Mouse (Mus musculus): ENCODE results near the gene Mfsd4b2. TPM values are rescaled to one million over a fixed set of nuclear protein-coding genes. Genes with fewer than 3 reads are reported as not detected.
"Not testable (repeated sequence)": the region's sequence is repeated elsewhere in the genome, so short reads cannot be mapped to it uniquely, and the experiment has no call there.

Gene Mfsd4b2
- under 1 TPM; 0.35 to 0.38 TPM for total RNA-seq (2021)
- long read RNA-seq, experiment 1, result 0 reads
- long read RNA-seq, experiment 2, result 0 reads

DNA sequence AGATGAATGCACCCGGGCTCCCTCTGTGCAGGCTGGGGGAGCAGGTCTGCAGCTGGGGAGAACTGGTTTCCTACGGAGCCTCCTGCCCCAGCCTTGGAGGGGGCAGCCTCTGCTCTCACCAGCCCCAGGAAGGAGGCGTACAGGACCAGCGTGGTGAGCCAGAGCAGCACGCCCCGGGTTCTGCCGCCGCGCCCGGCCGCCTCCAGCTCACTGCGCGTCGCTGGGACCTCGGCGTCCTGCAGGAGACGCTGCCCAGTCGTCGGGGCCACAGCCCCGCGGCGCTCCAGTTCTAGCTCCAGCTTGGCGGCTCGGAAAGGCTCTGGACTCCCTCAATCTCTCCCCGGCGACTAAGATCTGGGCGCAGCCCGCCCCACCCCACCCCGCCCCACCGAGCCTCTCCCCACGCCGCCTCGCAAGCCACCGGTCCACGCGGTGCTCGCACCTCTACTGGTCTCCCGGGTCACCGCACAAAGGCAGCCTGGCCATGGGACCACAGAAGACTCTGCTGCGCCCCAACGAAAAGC lies at the start of gene Mfsd4b2:
Mfsd4b2 (minus strand) TSS at position 308 of the 524 bp plus-strand sequence.
- intact Hi-C loops (cut with DNase I), result loop anchor here (1.0 kb wide), 1 partner anchor 34 kb away; no protein-coding TSS in a partner anchor
- peak in 1 of 2 experiments; percentile 8 for DNase-seq (ENCODE audit: extremely low spot score in 1 of 2, low spot score in 2 of 2)
- H3K27ac ChIP-seq, result no peak within 1 kb of the TSS
- H3K4me3 ChIP-seq, result peak within 1 kb of the TSS; percentile 38
- TF ChIP-seq CTCF (IDR thresholded peaks at IDR 0.05), result no peak

DNA sequence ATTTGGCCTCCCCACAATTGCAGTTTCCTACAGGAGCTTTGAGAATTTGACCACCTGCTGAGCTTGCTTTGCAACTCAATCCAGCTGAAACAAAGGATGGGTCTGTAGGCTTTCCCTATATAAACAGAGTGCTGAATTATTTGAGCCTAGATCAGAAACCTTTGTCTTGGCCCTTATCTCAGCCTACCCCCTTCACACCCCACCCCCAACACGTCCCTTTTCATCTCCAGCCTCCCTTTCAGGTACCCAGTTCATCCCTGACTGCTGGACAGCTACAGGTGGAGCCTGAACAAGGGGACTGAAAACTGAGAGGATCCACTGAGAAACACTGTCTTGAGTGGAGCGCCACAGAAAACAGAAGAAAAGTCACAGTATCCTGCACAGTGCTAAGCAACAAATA lies 49.0 kb upstream of the Mfsd4b2 start:
- Histone ChIP-seq H3K4me3 (no peak overlapping the region), H3K27ac (no peak overlapping the region)
- no peak for TF ChIP-seq CTCF (IDR thresholded peaks at IDR 0.05)
- DNase-seq (ENCODE audit: extremely low spot score in 1 of 2, low spot score in 2 of 2), result no peak
- intact Hi-C loops (cut with DNase I), result no loop called here

DNA sequence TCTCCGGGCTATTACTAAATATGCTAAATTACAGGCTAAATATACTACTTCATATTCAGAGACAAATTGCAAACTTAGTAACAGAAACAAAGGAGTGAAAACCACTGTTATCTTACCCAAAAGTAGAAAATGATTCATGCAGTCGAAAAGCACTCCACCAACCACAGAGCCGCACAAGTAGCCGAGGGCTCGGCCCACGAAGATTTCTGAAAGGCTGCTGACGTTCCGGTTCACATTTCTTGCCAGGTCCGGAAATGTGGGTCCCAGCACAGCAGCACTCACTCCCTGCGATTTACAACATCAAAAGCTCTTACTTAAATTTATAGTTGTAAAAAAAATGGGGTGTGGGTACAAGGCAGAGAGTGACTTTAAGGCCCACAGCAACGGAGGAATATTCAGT lies 48.3 kb upstream of the Mfsd4b2 start:
- peak in 1 of 2 experiments; percentile 15 for DNase-seq (ENCODE audit: extremely low spot score in 1 of 2, low spot score in 2 of 2)
- intact Hi-C loops (cut with DNase I), result no loop called here
- no peak for TF ChIP-seq CTCF (IDR thresholded peaks at IDR 0.05)
- Histone ChIP-seq H3K4me3 (no peak overlapping the region), H3K27ac (no peak overlapping the region)

DNA sequence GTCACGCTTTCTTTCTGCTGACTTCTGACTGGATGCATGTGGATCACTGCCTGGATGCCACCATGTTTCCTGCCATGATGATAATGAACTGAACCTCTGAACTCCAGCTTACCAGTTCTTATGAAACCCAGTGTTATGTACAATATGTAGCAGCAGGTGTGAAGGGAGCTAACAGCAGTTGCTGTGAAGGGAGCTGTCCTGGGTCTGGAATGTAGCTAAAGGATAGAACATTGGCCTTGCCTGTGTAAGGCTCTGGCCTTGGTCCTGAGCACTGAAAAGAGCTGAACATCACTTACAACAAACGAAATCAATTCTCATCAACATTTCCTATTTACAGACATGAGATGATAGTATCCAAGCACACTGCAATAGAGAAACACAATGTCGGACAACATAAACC lies 40.8 kb upstream of the Mfsd4b2 start:
- no peak for DNase-seq (ENCODE audit: extremely low spot score in 1 of 2, low spot score in 2 of 2)
- H3K4me3 ChIP-seq, result no peak overlapping the region
- intact Hi-C loops (cut with DNase I), result no loop called here
- no peak for TF ChIP-seq CTCF (IDR thresholded peaks at IDR 0.05)
- no peak overlapping the region for H3K27ac ChIP-seq

DNA sequence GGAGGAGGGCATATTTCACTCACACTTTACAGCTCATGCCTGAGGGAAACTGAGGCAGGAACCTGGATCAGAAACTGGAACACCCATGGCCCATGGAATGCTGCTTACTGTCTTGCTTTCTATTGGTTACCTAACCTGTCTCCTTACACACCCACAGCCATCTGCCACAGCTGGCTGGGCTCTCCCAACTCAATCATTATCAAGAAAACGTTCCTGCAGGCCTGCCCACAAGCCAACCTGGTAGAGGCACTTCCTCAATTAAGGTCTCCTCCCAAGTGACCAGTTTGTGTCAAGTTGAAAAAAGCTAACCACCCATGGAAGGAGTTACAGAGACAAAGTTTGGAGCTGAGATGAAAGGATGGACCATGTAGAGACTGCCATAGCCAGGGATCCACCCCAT lies 35.2 kb upstream of the Mfsd4b2 start:
- intact Hi-C loops (cut with DNase I), result no loop called here
- DNase-seq (ENCODE audit: extremely low spot score in 1 of 2, low spot score in 2 of 2), result no peak
- no peak for TF ChIP-seq CTCF (IDR thresholded peaks at IDR 0.05)

DNA sequence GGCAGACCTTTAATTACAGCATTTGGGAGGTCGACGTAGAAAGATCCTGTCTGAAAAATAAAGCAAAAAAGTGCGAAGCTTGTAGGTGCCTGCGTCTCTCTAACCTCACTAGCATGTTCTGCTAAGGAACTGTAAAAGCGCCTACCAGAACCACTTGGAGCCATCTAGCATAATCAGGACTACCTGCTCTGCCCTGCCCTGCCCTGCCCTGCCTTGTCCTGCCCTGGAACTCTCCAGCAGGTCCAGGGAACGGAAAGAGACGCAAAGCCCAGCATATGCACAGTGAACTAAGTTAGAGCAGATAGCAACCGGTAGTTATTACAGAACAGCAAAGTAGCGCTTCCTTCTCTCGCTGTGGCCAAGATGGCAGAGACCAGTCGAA lies 33.7 kb upstream of the Mfsd4b2 start:
- H3K4me3 ChIP-seq, result no peak overlapping the region
- H3K27ac ChIP-seq, result no peak overlapping the region
- TF ChIP-seq CTCF (IDR thresholded peaks at IDR 0.05), result no peak
- DNase-seq (ENCODE audit: extremely low spot score in 1 of 2, low spot score in 2 of 2), result no peak
- intact Hi-C loops (cut with DNase I), result no loop called here

More for the DNA sequence above, 35.2 kb upstream of the Mfsd4b2 start:
- H3K4me3 ChIP-seq, result no peak overlapping the region
- H3K27ac ChIP-seq, result no peak overlapping the region

DNA sequence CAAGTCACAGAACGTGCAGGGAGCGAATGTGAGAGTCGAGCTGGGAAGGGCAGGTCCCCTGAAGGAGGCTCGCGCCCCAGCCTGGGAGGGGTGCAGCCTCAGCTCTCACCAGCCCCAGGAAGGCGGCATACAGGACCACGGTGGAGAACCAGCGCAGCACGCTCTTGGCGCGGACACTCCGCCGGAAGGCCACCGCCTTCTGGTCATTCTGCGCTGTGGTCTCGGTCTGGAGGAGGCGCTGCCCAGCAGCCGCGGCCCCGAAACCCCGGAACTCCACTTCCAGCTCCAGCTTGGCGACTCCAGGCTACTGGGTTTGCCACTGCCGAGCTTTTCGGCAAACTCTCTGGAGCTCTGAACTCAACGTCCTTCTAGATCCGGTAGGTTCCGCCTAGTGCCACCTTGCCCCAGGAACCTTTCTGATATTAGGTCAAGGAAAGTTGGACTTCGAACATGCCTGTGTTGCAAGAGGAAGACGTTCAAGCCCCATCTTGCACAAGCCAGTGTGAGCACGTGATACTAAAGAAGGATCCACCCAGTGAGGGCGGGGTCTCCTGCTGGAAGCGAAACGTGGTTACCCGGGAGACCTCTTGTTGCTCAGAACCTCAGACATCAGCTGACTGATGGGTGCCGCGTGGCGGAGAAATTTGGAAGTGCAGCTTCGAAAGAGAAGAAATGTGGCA lies 33.2 kb upstream of the Mfsd4b2 start, which contains the start of gene Mfsd4b3:
Mfsd4b3 (minus strand) TSS at position 393 of the 680 bp plus-strand sequence.
- H3K27ac ChIP-seq, result peak within 1 kb of the TSS; percentile 58
- peak; percentile 79 to 86 for DNase-seq (ENCODE audit: extremely low spot score in 1 of 2, low spot score in 2 of 2)
- peak within 1 kb of the TSS; percentile 66 for H3K4me3 ChIP-seq
- intact Hi-C loops (cut with DNase I), result loop anchor here (1.0 to 5.0 kb wide), 2 partner anchors 67 to 252 kb away; partner anchors contain the start of gene Mfsd4b1
- peak; percentile 77 for TF ChIP-seq CTCF (IDR thresholded peaks at IDR 0.05)

DNA sequence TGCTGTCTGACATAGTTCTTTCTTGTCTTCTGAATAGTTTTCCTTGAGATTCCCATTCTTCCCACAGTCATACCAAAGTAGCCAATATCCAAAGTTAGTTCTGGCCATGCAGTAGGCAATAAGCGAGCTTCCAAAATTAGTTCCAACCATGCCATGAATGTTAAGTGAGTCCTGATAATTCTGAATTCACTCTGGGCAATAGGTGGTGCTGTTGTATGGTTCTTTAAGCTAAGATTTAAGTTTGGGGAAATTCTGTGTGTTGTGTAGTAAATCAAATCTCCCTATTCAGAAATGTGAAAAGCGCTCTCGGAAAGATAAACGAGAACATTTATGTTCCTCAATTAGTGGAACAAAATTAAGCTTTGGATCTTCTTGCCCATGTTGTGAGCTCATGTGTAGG lies 31.5 kb upstream of the Mfsd4b2 start:
- no peak for DNase-seq (ENCODE audit: extremely low spot score in 1 of 2, low spot score in 2 of 2)
- intact Hi-C loops (cut with DNase I), result loop anchor here (1.0 to 5.0 kb wide), 2 partner anchors 69 to 289 kb away; partner anchors contain the start of genes Mfsd4b1 and Rpf2
- peak; percentile 63 for TF ChIP-seq CTCF (IDR thresholded peaks at IDR 0.05)
- H3K4me3 ChIP-seq, result no peak overlapping the region
- H3K27ac ChIP-seq, result no peak overlapping the region

DNA sequence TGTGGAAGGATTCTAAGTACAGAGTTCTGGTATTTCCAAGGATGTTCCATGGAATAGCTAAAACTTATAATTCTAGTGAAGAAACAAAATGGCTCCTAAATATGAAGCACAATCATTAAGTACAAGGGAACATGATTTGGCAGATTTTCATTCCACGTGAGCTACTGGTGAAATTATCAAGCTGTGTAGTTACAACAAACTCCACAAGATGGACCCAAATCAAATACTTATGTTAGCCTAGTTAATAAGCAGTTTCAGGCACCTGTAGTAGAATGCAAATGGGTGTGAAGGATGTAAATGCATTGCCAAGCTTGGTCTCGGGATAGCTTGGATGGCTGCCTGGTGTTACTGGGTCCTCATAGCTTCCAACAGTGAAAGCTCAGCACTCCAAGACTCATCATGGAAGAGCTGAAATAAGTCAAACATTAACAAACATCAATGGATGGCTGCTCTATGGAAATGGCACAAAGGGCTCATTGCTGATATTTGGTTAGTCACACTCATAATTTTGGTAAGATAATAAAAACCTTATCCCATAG lies 29.7 kb upstream of the Mfsd4b2 start:
- no peak; the same call in 1 of the 2 replicates for TF ChIP-seq CTCF (IDR thresholded peaks at IDR 0.05)
- Histone ChIP-seq H3K4me3 (no peak overlapping the region), H3K27ac (no peak overlapping the region)
- DNase-seq (ENCODE audit: extremely low spot score in 1 of 2, low spot score in 2 of 2), result no peak
- intact Hi-C loops (cut with DNase I), result loop anchor here (5.0 kb wide), 1 partner anchor 71 kb away; the partner anchor contains the start of gene Mfsd4b1

DNA sequence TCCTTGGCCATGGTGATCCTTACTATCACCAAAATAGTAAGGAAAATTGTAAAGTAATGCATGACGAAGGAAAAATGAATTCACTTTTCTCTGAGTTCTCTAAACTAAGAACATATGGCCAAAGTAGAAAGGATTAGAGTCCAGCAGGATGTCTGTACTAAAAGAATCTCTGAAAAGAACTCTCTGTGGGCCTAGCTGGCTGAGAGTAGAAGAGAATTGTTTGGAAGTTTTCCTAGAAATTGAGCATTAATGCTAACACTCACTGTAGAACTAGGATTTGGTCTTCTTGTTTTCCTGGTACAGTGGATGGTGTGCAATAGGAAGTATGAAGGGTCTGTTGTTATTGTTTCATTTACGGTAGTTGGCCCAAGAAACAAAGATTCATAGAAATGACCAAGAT lies 28.4 kb upstream of the Mfsd4b2 start:
- no peak for DNase-seq (ENCODE audit: extremely low spot score in 1 of 2, low spot score in 2 of 2)
- no peak overlapping the region for H3K27ac ChIP-seq
- TF ChIP-seq CTCF (IDR thresholded peaks at IDR 0.05), result no peak
- intact Hi-C loops (cut with DNase I), result loop anchor here (5.0 kb wide), 1 partner anchor 72 kb away; the partner anchor contains the start of gene Mfsd4b1
- no peak overlapping the region for H3K4me3 ChIP-seq

DNA sequence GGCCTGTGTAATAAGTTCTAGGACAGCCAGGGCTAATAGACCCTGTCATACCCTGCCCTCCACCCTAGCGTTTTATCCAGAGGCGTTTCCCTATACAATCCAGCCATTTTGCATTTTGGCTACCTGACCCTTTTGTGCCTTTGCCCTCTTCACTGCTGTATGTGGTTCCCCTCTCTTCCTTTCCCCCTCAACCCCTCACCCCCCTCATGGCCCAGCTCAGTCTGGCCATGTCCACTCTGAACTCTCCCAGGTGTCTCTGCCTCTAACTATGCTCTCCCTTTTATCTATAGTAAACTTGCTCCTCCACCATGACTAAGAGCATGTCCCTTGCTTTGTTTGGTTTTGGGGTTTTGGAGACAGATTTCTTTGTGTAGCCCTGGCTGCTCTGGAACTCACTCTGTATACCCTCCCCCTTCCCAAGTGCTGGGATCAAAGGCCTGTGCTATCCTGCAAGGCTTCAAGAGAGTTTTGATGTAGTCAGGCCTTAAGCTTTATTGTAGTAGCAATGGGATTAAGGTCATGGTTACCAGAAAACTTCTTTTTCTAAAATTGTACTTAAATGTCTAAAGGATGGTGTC lies 22.7 kb upstream of the Mfsd4b2 start:
- intact Hi-C loops (cut with DNase I), result no loop called here
- DNase-seq (ENCODE audit: extremely low spot score in 1 of 2, low spot score in 2 of 2), result no peak
- H3K4me3 ChIP-seq, result no peak overlapping the region
- H3K27ac ChIP-seq, result no peak overlapping the region
- TF ChIP-seq CTCF (IDR thresholded peaks at IDR 0.05), result no peak

DNA sequence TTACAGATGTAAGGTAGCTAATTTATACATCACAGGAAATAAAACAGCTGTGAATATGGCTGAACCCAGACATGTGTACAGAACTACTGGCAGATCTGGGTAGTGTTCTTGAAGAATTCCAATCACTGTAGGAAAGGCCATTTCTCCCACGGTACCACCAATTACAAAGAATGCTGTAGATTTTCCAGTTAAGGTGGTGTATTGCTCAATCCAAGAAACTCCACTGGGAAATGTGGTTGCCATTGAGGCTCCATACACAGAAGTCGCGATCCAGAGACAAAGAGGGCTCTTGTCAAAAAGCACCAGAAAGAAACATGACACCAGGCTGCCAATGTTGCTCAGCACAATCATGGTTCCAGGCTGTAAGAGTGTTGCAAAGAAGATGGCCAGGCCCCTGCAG lies 20.5 kb upstream of the Mfsd4b2 start:
- H3K27ac ChIP-seq; intact Hi-C loops (cut with DNase I); DNase-seq (ENCODE audit: extremely low spot score in 1 of 2, low spot score in 2 of 2); H3K4me3 ChIP-seq: not testable (repeated sequence)

Measured in left cerebral cortex, adult 2 months (tissue).